Mouse (Mus musculus) stomach, embryonic 16.5 days (tissue): Measurements from ENCODE around the gene Lrrc17. TPM values are rescaled to one million over a fixed set of nuclear protein-coding genes. Genes with fewer than 3 reads are reported as not detected.

ENCODE experiments used
- ATAC-seq: fragments of 200-750 bp; cut with Nextera tagmentation; 2 replicates; pipeline ENCODE4 v1.8.0; 2017; ENCODE audit warnings: moderate number of reproducible peaks, moderate TSS enrichment; ENCODE audit not compliant: insufficient read depth, low FRiP score
- H3K27ac ChIP-seq: fragments of 300-500 bp; sonication (generic); 2 replicates; pipeline ENCODE4 v1.5.1; 2014; ENCODE audit warnings: low read length
- H3K27me3 ChIP-seq: fragments of 300-500 bp; sonication (generic); 2 replicates; pipeline ENCODE4 v1.6.1; 2014; ENCODE audit warnings: low read length, control low read depth, mixed read lengths; ENCODE audit not compliant: control insufficient read depth, insufficient read depth
- H3K36me3 ChIP-seq: fragments of 300-500 bp; sonication (generic); 2 replicates; pipeline ENCODE4 v1.6.1; 2014; ENCODE audit warnings: low read length; ENCODE audit not compliant: control insufficient read depth, insufficient read depth
- H3K4me1 ChIP-seq: fragments of 300-500 bp; sonication (generic); 2 replicates; pipeline ENCODE4 v1.6.1; 2014; ENCODE audit warnings: low read length, control low read depth, mixed read lengths; ENCODE audit not compliant: control insufficient read depth, insufficient read depth
- H3K4me2 ChIP-seq: fragments of 300-500 bp; sonication (generic); 2 replicates; pipeline ENCODE4 v1.6.1; 2014; ENCODE audit warnings: low read depth, low read length, mixed read lengths
- H3K4me3 ChIP-seq: fragments of 300-500 bp; sonication (generic); replicated peaks from 2 replicates; pipeline ENCODE4 v1.5.1; 2014; ENCODE audit warnings: mild to moderate bottlenecking, low read length
- H3K9ac ChIP-seq: fragments of 300-500 bp; sonication (generic); 2 replicates; pipeline ENCODE4 v1.6.1; 2014; ENCODE audit warnings: low read length
- H3K9me3 ChIP-seq: fragments of 300-500 bp; sonication (generic); replicated peaks from 2 replicates; pipeline ENCODE4 v1.6.1; 2016; ENCODE audit warnings: low read length, control low read depth; ENCODE audit not compliant: control insufficient read depth
- WGBS: fragments of 180-500 bp; shearing (Covaris S2); extraction: QIAGEN DNeasy Blood & Tissue Kit; methylation state at CpG from one replicate; pipeline ENCODE4 v1.1.7; 2014; 5-methylcytosine and 5-hydroxymethylcytosine counted together
- polyA plus RNA-seq: library from polyadenylated mRNA; unstranded; fragments of >200 nt; fragmentation: Nextera tagmentation; extraction: Ambion mirVana; gene quantifications from 2 replicates; pipeline ENCODE4 v1.2.1, GENCODE M21; 2015

Lrrc17 gene
- 68.7 and 74.7 TPM in 2 replicates for polyA plus RNA-seq

GRCm38 (mm10) chr5:21543409-21544201 is at the start of gene Lrrc17:
TSS of gene Lrrc17 (plus strand) at chr5:21543559.
- H3K4me2 ChIP-seq, result peak within 1 kb of the TSS; percentile 55
- H3K9ac ChIP-seq, result peak within 1 kb of the TSS; percentile 67
- no peaks in the 10 kb centered on the region for H3K9me3 ChIP-seq
- no peaks in the 10 kb centered on the region for H3K27me3 ChIP-seq
- WGBS, result 31% methylated on average over 17 of the region's 17 CpGs
- peak within 1 kb of the TSS; percentile 40 for H3K4me3 ChIP-seq
- no peaks in the 10 kb centered on the region for H3K36me3 ChIP-seq
- H3K27ac ChIP-seq, result peak within 1 kb of the TSS; percentile 89
- ATAC-seq, result peak; percentile 83
- H3K4me1 ChIP-seq, result peaks cover 15% of the 10 kb centered on the region

- Histone ChIP-seq H3K27ac (no peak overlapping the region), H3K4me3 (no peak overlapping the region), H3K27me3 (no peaks in the 10 kb centered on the region), H3K9ac (no peak overlapping the region), H3K4me1 (peaks cover under 1% of the 10 kb centered on the region), H3K9me3 (no peaks in the 10 kb centered on the region), H3K4me2 (no peak overlapping the region), H3K36me3 (no peaks in the 10 kb centered on the region)
- ATAC-seq, result no peak
- 57% methylated on average over 3 of the region's 3 CpGs for WGBS
Measured at GRCm38 (mm10) chr5:21494781-21495180, 48.6 kb upstream of the Lrrc17 start.

- peak overlapping the region; percentile 47 for H3K27ac ChIP-seq
Measured at GRCm38 (mm10) chr5:21496321-21496720, 47.0 kb upstream of the Lrrc17 start.

GRCm38 (mm10) chr5:21496881-21497280 is 46.5 kb upstream of the Lrrc17 start:
- ATAC-seq, result no peak; the same call in 1 of the 2 replicates
- WGBS, result 60% methylated on average over 3 of the region's 3 CpGs

More at GRCm38 (mm10) chr5:21496321-21496720, 47.0 kb upstream of the Lrrc17 start:
- Histone ChIP-seq H3K4me3 (no peak overlapping the region), H3K36me3 (no peaks in the 10 kb centered on the region), H3K4me1 (peaks cover 12% of the 10 kb centered on the region), H3K4me2 (no peak overlapping the region), H3K27me3 (no peaks in the 10 kb centered on the region), H3K9me3 (no peaks in the 10 kb centered on the region), H3K9ac (no peak overlapping the region)
- peak; percentile 58; the same call in 1 of the 2 replicates for ATAC-seq
- 69% methylated on average over 6 of the region's 6 CpGs for WGBS

GRCm38 (mm10) chr5:21498490-21498889 is 44.9 kb upstream of the Lrrc17 start:
- Histone ChIP-seq H3K36me3 (no peaks in the 10 kb centered on the region), H3K9me3 (no peaks in the 10 kb centered on the region), H3K9ac (no peak overlapping the region), H3K27me3 (no peaks in the 10 kb centered on the region), H3K4me2 (no peak overlapping the region), H3K4me3 (no peak overlapping the region), H3K4me1 (peaks cover 16% of the 10 kb centered on the region), H3K27ac (no peak overlapping the region)
- no peak for ATAC-seq
- WGBS, result 71% methylated on average over 2 of the region's 2 CpGs

More at GRCm38 (mm10) chr5:21496881-21497280, 46.5 kb upstream of the Lrrc17 start:
- no peaks in the 10 kb centered on the region for H3K9me3 ChIP-seq
- H3K4me3 ChIP-seq, result no peak overlapping the region
- peaks cover 16% of the 10 kb centered on the region for H3K4me1 ChIP-seq
- no peaks in the 10 kb centered on the region for H3K27me3 ChIP-seq
- H3K4me2 ChIP-seq, result no peak overlapping the region
- no peaks in the 10 kb centered on the region for H3K36me3 ChIP-seq
- H3K9ac ChIP-seq, result no peak overlapping the region
- peak overlapping the region; percentile 4; the same call in 1 of the 2 replicates for H3K27ac ChIP-seq

- no peak for ATAC-seq
- 74% methylated on average over 11 of the region's 11 CpGs for WGBS
- H3K4me2 ChIP-seq, result no peak overlapping the region
- no peaks in the 10 kb centered on the region for H3K36me3 ChIP-seq
- H3K4me1 ChIP-seq, result peaks cover 16% of the 10 kb centered on the region
- H3K9me3 ChIP-seq, result no peaks in the 10 kb centered on the region
- no peak overlapping the region for H3K9ac ChIP-seq
- H3K27me3 ChIP-seq, result no peaks in the 10 kb centered on the region
- no peak overlapping the region for H3K4me3 ChIP-seq
- no peak overlapping the region for H3K27ac ChIP-seq
Measured at GRCm38 (mm10) chr5:21498925-21499324, 44.4 kb upstream of the Lrrc17 start.

GRCm38 (mm10) chr5:21500133-21500532 is 43.2 kb upstream of the Lrrc17 start:
- H3K9ac ChIP-seq, result no peak overlapping the region
- no peak overlapping the region for H3K4me3 ChIP-seq
- no peak overlapping the region; the same call in 1 of the 2 replicates for H3K27ac ChIP-seq
- H3K36me3 ChIP-seq, result no peaks in the 10 kb centered on the region
- 41% methylated on average over 10 of the region's 10 CpGs for WGBS
- no peaks in the 10 kb centered on the region for H3K27me3 ChIP-seq
- ATAC-seq, result peak; percentile 50; the same call in 1 of the 2 replicates
- H3K4me2 ChIP-seq, result no peak overlapping the region
- H3K9me3 ChIP-seq, result no peaks in the 10 kb centered on the region
- H3K4me1 ChIP-seq, result peaks cover 16% of the 10 kb centered on the region

- no peak overlapping the region for H3K4me3 ChIP-seq
- H3K27ac ChIP-seq, result 0 out of 2 replicates have a peak overlapping the region, but pooled peaks have one; percentile 6
- H3K36me3 ChIP-seq, result no peaks in the 10 kb centered on the region
- H3K9ac ChIP-seq, result no peak overlapping the region
- H3K9me3 ChIP-seq, result no peaks in the 10 kb centered on the region
- WGBS, result 56% methylated on average over 2 of the region's 2 CpGs
- peaks cover 16% of the 10 kb centered on the region for H3K4me1 ChIP-seq
- ATAC-seq, result no peak
- no peaks in the 10 kb centered on the region for H3K27me3 ChIP-seq
- no peak overlapping the region for H3K4me2 ChIP-seq
Measured at GRCm38 (mm10) chr5:21500941-21501340, 42.4 kb upstream of the Lrrc17 start.

- no peak overlapping the region for H3K4me2 ChIP-seq
- no peaks in the 10 kb centered on the region for H3K9me3 ChIP-seq
- H3K9ac ChIP-seq, result no peak overlapping the region
- no peaks in the 10 kb centered on the region for H3K27me3 ChIP-seq
- H3K4me1 ChIP-seq, result peaks cover 16% of the 10 kb centered on the region
- H3K27ac ChIP-seq, result no peak overlapping the region
- no peaks in the 10 kb centered on the region for H3K36me3 ChIP-seq
- no peak overlapping the region for H3K4me3 ChIP-seq
- no peak for ATAC-seq
- 70% methylated on average over 13 of the region's 13 CpGs for WGBS
Measured at GRCm38 (mm10) chr5:21502936-21503610, 40.3 kb upstream of the Lrrc17 start.
